Mouse (Mus musculus): ENCODE data around the gene Ldlrad2.
"Not testable (repeated sequence)": the region's sequence is repeated elsewhere in the genome, so short reads cannot be mapped to it uniquely, and the experiment has no call there.

The Ldlrad2 gene

GRCm38 (mm10) chr4:137574469-137574868 is at the start of gene Ldlrad2:
Gene Ldlrad2, minus strand, starts transcription at chr4:137574569.
- DNase-seq, result no peak

DNA sequence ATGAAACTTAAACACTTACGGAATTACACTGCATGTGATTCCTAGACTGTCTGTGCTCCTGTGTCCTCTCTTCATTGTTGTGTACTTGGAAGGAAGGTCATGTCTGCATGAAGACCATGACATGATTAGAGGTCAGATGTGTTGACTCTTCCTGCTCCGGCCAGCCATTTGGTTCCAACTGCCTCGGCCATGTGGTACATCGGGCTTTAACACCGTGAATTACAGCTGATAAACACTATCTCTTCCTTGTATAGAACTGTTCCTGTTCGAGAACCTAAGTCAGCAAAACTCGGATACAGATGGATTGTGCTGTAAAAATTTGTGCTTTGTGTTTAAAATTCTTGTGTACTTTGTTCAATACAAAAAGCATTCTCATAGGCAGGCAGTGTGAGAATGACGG is 48.5 kb upstream of the Ldlrad2 start:
- no peak for DNase-seq

- DNase-seq, result no peak
Measured at GRCm38 (mm10) chr4:137610256-137610655, 35.9 kb upstream of the Ldlrad2 start.

DNA sequence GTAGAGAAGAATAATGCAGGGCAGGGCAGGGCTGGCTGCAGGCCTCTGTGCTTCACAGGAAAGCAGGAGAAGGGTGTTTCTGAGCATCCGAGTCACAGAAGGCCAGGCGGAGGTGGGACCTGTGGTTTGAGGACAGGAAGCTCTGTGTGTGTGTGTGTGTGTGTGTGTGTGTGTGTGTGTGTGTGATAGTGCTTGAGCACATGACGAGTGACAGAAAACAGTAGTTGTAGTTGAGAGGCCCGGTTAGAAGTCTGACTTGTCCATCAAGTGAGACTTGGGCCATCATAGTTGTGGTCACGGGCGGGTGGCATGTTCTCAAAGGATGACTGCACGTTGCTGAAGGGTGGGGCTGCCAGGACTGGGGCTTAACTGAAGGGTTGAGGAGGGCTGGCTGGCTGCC is 35.3 kb upstream of the Ldlrad2 start:
- DNase-seq, result no peak

DNA sequence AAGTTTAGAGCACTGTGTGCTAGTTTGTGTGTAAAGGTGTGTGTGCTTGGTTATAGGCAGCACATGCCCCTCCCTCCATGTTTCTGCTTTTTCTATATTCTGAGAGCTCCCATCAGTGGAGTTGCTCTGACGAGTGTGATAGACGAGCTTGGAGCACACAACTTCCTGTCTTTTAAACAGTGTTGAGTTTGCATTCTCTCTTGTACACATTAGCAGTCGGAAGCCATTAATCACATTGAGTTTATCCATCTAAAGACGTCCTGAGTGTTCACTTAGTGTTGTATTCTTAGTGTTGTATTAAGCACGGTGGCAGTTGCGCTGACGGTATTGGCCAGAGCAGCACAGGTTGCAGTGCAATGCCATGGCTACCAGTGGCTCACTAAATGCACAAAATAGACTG is 34.9 kb upstream of the Ldlrad2 start:
- DNase-seq, result no peak

GRCm38 (mm10) chr4:137607023-137607422 is 32.7 kb upstream of the Ldlrad2 start:
- no peak for DNase-seq

DNA sequence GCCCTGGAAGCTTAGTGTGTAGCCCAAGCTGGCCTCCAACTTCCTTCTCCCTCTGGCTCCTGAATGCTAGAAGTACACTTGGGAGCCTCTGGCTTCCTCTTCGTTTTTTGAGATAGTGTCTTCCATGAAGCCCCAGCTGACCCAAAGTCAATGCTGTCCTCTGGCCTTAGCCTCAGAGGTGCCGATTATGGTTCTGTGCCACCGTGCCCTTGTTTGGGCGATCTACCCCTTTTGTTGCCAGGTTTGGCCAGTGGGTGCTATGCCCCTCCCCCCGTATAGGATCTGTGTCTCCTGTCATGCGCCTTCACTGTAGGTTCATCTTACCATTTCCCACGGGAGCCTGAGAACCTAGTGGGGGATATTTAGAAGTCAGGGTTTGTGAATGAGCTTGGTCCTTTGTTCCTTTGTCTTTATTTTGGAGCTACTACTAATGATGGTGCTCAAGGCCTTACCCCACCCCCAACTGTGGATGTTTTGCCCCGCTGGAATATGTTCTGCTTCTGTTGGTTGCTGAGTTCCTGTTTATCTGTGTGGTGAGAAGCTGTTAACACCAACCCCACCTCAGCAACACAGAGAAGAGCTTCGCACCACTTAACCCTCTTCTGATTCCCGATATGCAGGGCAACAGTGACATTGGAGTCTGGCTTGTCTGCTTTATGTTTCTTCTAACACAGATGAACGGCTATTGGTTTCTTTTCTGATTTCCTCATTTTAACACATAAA is 29.2 kb upstream of the Ldlrad2 start:
- DNase-seq, result no peak

GRCm38 (mm10) chr4:137598577-137598976 is 24.2 kb upstream of the Ldlrad2 start:
- DNase-seq, result no peak

GRCm38 (mm10) chr4:137597098-137597630 is 22.8 kb upstream of the Ldlrad2 start:
- no peak for DNase-seq

GRCm38 (mm10) chr4:137594496-137595270 is 20.3 kb upstream of the Ldlrad2 start:
- DNase-seq, result peak in 1 of 2 experiments; percentile 33

GRCm38 (mm10) chr4:137593601-137594495 is 19.5 kb upstream of the Ldlrad2 start, which contains the start of gene Usp48:
Gene Usp48, plus strand, starts transcription at chr4:137593755.
- peak; percentile 98 for DNase-seq

DNA sequence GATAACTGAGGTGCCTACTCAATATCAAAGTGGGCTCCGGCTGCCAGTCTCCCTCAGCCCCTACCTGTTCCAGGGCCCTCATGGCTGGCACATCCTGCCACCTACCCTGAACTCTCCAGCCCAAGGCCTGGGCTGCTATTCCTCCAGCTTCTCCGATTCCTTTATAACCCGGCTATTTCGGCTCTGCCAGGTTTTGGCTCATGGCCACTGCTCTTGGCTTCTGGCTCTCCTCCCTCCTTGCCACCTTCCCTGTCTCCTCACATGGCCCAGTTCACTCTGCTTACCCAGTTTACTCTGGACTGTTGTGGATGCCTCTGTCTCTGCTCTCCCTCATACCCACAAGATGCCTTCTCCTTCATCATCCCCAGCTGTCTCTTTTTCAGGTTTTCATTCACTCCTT is 16.6 kb upstream of the Ldlrad2 start:
- DNase-seq, result no peak

DNA sequence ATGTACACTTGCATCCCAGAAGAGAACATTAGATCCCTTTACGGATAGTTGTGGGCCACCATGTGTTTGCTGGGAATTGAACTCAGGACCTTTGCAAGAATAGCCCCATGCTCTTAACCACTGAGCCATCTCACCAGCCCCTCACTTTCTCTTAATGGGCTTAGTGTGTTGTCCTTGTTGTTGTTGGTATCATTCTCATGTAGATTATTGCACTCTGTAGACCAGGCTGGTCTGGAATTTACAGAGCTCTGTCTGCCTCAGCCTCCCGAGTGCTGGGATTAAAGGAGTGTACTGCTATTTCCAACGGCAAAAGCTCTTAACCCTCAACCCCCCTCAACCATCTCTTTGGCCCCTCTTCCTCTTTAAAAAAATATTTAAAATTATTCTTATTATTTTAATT is 15.2 kb upstream of the Ldlrad2 start:
- no peak for DNase-seq

DNA sequence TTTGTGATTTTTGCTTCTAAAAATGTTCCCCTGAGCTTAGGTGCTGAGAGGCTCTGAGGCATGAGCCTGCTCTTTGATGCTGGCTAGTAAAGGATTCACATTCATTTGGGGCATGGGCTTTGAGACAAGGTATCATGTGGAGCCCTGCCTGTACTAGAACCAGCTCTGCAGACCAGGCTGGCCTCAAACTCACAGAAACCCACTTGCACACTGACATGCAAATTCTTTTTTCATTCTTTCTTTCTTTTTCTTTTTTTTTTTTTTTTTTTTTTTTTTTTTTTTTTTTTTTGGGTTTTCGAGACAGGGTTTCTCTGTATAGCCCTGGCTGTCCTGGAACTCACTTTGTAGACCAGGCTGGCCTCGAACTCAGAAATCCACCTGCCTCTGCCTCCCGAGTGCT is 14.7 kb upstream of the Ldlrad2 start:
- not testable (repeated sequence) for DNase-seq

GRCm38 (mm10) chr4:137581815-137582214 is 7.4 kb upstream of the Ldlrad2 start:
- DNase-seq, result no peak

DNA sequence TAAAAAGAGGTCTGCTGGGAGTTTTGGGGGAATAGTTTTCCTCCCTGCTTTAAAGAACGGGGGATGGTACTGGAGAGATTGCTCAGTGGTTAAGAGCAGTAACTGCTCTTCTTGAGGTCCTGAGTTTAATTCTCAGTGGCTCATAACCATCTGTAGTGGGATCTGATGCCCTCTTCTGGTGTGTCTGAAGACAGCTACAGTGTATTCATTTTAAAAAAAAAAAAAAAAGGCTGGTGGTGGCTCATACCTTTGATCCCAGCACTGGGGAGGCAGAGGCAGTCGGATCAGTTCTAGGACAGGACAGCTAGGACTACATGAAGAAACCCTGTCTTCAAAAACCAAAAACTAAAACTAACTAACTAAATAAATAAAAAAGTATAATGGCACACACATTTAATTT is 5.9 kb upstream of the Ldlrad2 start:
- no peak for DNase-seq

GRCm38 (mm10) chr4:137579789-137580188 is 5.4 kb upstream of the Ldlrad2 start:
- no peak for DNase-seq

DNA sequence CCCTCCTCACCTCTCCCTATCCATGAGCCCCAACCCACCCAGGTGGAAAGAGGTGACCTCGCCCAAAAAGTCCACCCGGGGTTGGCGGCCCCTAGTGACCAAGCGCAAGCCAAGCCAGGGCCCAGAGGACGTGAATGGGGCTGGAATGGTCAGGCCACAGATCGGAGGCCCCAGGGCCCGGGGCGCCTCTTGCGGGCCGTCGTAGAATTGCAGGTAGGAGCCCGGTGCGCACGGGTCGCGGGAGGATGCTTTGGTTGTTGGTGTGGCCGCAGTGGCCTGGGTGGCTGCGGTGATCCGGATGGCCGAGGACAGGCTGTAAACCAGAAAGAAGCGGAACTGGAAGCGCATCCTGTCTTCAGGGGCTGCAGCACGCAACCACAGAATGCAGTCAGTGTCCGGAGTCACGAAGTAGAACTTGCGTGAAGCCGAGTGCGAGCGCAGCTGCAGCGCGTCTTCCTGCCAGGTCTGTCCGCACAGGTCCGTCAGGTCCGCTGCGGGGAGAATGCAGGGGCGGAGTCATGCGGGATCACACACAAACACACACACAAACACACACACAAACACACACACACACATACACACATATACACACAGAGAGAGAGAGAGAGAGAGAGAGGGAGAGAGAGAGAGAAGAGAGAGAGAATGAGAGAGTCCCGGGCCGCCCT is 3.9 kb upstream of the Ldlrad2 start:
- peak in 1 of 2 experiments; percentile 58 for DNase-seq

- DNase-seq, result no peak
Measured at GRCm38 (mm10) chr4:137577486-137577885, 3.1 kb upstream of the Ldlrad2 start.

DNA sequence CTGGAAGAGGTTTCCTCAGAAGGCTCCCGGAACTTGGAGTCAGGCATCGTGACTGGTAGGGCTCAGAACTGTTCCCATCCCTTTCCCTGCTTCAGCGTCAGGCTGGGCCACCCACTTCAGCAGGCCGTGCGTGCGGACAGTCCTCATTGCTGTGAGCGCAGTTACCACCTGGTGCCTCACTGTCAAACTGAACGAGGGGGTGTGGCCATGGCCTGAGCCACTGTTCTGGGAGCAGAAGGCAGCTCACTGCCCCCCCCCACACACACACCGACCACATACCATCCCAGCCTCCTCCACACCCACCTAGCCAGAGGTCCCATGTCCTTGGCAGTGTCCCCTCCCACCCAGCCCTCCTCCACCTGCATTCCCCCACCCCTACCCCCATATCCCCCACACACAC is 4.5 kb downstream of the Ldlrad2 start:
- no peak for DNase-seq

DNA sequence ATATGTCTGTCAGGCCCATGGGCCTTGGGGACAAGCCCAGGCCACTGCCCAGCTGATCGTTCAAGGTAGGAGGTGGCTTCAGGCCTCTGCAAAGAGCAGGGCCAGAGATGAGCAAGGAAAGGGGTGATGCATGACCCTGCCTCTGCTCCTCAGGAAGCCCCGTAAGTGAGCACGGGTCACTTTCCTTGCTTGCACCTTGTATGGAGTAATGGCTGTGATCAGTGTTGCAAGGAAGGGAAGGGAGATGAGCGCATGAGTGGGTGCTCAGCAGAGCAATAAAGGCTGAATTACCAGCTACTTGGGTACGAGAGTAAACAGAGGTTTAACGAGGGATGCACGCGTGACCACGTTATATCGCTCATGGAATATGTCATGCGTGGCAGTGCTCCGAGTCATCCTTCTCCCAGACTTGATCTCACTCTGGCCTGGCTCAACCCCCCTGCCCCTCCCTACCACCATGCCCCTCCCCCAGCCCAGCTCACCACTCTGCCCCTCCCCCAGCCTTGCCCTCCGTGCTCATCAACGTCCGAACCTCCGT is 17.6 kb downstream of the Ldlrad2 start:
- DNase-seq, result no peak

DNA sequence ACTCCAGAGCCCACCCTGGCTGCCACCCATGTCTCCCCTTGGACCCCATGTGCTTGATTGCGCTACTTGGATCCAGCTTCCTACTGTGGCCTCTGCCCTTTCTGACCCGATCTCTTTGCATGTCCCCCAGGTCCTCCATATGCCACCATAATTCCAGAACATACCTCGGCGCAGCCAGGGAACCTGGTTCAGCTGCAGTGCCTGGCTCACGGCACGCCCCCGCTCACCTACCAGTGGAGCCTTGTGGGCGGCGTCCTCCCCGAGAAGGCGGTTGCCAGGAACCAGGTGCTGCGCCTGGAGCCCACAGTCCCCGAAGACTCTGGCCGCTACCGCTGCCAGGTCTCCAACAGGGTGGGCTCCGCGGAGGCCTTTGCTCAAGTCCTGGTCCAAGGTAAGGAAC is 20.9 kb downstream of the Ldlrad2 start:
- DNase-seq, result no peak

Measured in kidney, adult 8-10 months (tissue).